ENCODE assay signal across 15 mouse cellular contexts in genomic region chr15:12501924-12502548, GRCm38 (mm10).
DNase-seq lines count a peak whose midpoint lies in the region; ATAC-seq and TF ChIP-seq lines count a peak whose summit lies in the region.
"Had no signal": no experiment of that assay in that cellular context is flagged by ENCODE, and none has a peak within 500 bp of the region (broad histone marks: within the 10 kb centered on the region; RNA-seq: fewer than 3 reads in every experiment).

No protein-coding gene starts in this region.

- no peak overlapping the region for H3K9ac ChIP-seq in midbrain, embryonic 15.5 days
- H3K9ac ChIP-seq in kidney, embryonic 15.5 days: no peak overlapping the region
- H3K9ac ChIP-seq: limb, embryonic 15.5 days had no signal

- TF ChIP-seq POLR2A in brain, embryonic 14.5 days (IDR thresholded peaks at IDR 0.05; ENCODE audit: borderline replicate concordance, extremely low read depth, insufficient read depth, insufficient read length, poor library complexity, severe bottlenecking): no peak

- no peak overlapping the region for H3K4me2 ChIP-seq in midbrain, embryonic 15.5 days
- no peak overlapping the region for H3K4me2 ChIP-seq in kidney, embryonic 15.5 days
- H3K4me2 ChIP-seq: limb, embryonic 15.5 days had no signal

- no peak overlapping the region for H3K4me3 ChIP-seq in midbrain, embryonic 15.5 days
- H3K4me3 ChIP-seq in kidney, embryonic 15.5 days (replicated peaks): no peak overlapping the region
- H3K4me3 ChIP-seq: erythroblast, embryonic 14.5 days; limb, embryonic 15.5 days had no signal

- H3K9me3 ChIP-seq in midbrain, embryonic 15.5 days: no peaks in the 10 kb centered on the region
- no peaks in the 10 kb centered on the region for H3K9me3 ChIP-seq in kidney, embryonic 15.5 days (replicated peaks)
- H3K9me3 ChIP-seq: limb, embryonic 15.5 days had no signal

- intact Hi-C loops in heart, postnatal 10 days (cut with DNase I): no loop called here

- TF ChIP-seq CTCF in brain, embryonic 14.5 days (IDR thresholded peaks at IDR 0.05; ENCODE audit: borderline replicate concordance, extremely low read depth, insufficient read depth, insufficient read length): no peak

- ATAC-seq in midbrain, embryonic 15.5 days (replicated peaks): 0 out of 2 replicates have a peak, but pooled peaks have one; percentile 35
- no peak for ATAC-seq in kidney, embryonic 15.5 days (replicated peaks; ENCODE audit: low FRiP score)
- ATAC-seq: intestine, embryonic 16.5 days; lung, postnatal 0 days; Patski had no signal

- DNase-seq in brain, embryonic 14.5 days (ENCODE audit: low read depth): peak; percentile 49
- peak; percentile 36 for DNase-seq in fibroblast of lung, adult 2 months (ENCODE audit: low read depth)
- DNase-seq in heart, postnatal 10 days: peak; percentile 37 to 52
- no peak for DNase-seq in liver
- no peak for DNase-seq in layer of hippocampus, postnatal 36 days
- DNase-seq: cerebellum, postnatal 14 days; kidney, postnatal 25 days; thymus, postnatal 36 days had no signal

- peaks cover 31% of the 10 kb centered on the region for H3K4me1 ChIP-seq in midbrain, embryonic 15.5 days
- peaks cover 27% of the 10 kb centered on the region for H3K4me1 ChIP-seq in kidney, embryonic 15.5 days

- H3K36me3 ChIP-seq in midbrain, embryonic 15.5 days (replicated peaks): no peaks in the 10 kb centered on the region
- H3K36me3 ChIP-seq in kidney, embryonic 15.5 days: no peaks in the 10 kb centered on the region
- H3K36me3 ChIP-seq: limb, embryonic 15.5 days had no signal

- no peak overlapping the region for H3K27ac ChIP-seq in midbrain, embryonic 15.5 days
- H3K27ac ChIP-seq in kidney, embryonic 15.5 days: no peak overlapping the region
- H3K27ac ChIP-seq: limb, embryonic 15.5 days had no signal

- H3K27me3 ChIP-seq in midbrain, embryonic 15.5 days (replicated peaks): no peaks in the 10 kb centered on the region
- no peaks in the 10 kb centered on the region for H3K27me3 ChIP-seq in kidney, embryonic 15.5 days
- H3K27me3 ChIP-seq: limb, embryonic 15.5 days; Patski had no signal

- 38% methylated on average over 13 of the region's 13 CpGs for WGBS in midbrain, embryonic 15.5 days
- 61% methylated on average over 13 of the region's 13 CpGs for WGBS in kidney, embryonic 15.5 days

Comparison
In these comparisons a context has a peak if more than half of its experiments do, and no peak if none do; other contexts are left out.
1. DNase-seq: peak in brain, embryonic 14.5 days (single experiment), fibroblast of lung, adult 2 months (single experiment) and heart, postnatal 10 days (2 of 2); none in liver (single experiment) and layer of hippocampus, postnatal 36 days (0 of 2).